Mouse (Mus musculus) limb, embryonic 13.5 days (tissue): ENCODE results near the gene Pgr. TPM values are rescaled to one million over a fixed set of nuclear protein-coding genes. Genes with fewer than 3 reads are reported as not detected.

Experiments used
- ATAC-seq: fragments of 200-750 bp; cut with Nextera tagmentation; 2 replicates; pipeline ENCODE4 v1.8.0; 2017; ENCODE audit warnings: low read depth, moderate number of reproducible peaks, moderate TSS enrichment; ENCODE audit not compliant: low FRiP score
- H3K27ac ChIP-seq: fragments of 300-500 bp; sonication (generic); 2 replicates; pipeline ENCODE4 v1.5.1; 2015; ENCODE audit warnings: inconsistent platforms, mild to moderate bottlenecking, moderate library complexity
- H3K27me3 ChIP-seq: fragments of 300-500 bp; sonication (generic); 2 replicates; pipeline ENCODE4 v1.6.1; 2015; ENCODE audit warnings: mild to moderate bottlenecking, inconsistent platforms
- H3K36me3 ChIP-seq: fragments of 300-500 bp; sonication (generic); 2 replicates; pipeline ENCODE4 v1.6.1; 2015; ENCODE audit warnings: inconsistent platforms, mild to moderate bottlenecking, moderate library complexity
- H3K4me1 ChIP-seq: fragments of 300-500 bp; sonication (generic); 2 replicates; pipeline ENCODE4 v1.6.1; 2015; ENCODE audit warnings: inconsistent platforms
- H3K4me2 ChIP-seq: fragments of 300-500 bp; sonication (generic); replicated peaks from 2 replicates; pipeline ENCODE4 v1.6.1; 2015; ENCODE audit warnings: inconsistent platforms, mild to moderate bottlenecking, moderate library complexity
- H3K4me3 ChIP-seq: fragments of 300-500 bp; sonication (generic); 2 replicates; pipeline ENCODE4 v1.5.1; 2015; ENCODE audit warnings: moderate library complexity, mild to moderate bottlenecking, inconsistent platforms
- H3K9ac ChIP-seq: fragments of 300-500 bp; sonication (generic); 2 replicates; pipeline ENCODE4 v1.6.1; 2015; ENCODE audit warnings: mild to moderate bottlenecking, inconsistent platforms
- H3K9me3 ChIP-seq: fragments of 300-500 bp; sonication (generic); 2 replicates; pipeline ENCODE4 v1.6.1; 2016; ENCODE audit warnings: inconsistent platforms
- WGBS: fragments of 180-500 bp; shearing (Covaris S2); methylation state at CpG from one replicate; pipeline ENCODE4 v1.1.7; 2015; 5-methylcytosine and 5-hydroxymethylcytosine counted together
- polyA plus RNA-seq: library from polyadenylated mRNA; unstranded; fragments of >200 nt; fragmentation: Nextera tagmentation; extraction: Ambion mirVana; gene quantifications from 2 replicates; pipeline ENCODE4 v1.2.1, GENCODE M21; 2015

Gene Pgr
- 0.71 and 0.73 TPM in 2 replicates for polyA plus RNA-seq

- Histone ChIP-seq H3K9ac (peak within 1 kb of the TSS; percentile 67; the same call in 1 of the 2 replicates), H3K4me1 (peaks cover 17% of the 10 kb centered on the region), H3K27me3 (peaks cover 61% of the 10 kb centered on the region), H3K36me3 (no peaks in the 10 kb centered on the region), H3K27ac (no peak within 1 kb of the TSS), H3K4me3 (peak within 1 kb of the TSS; percentile 60), H3K9me3 (no peaks in the 10 kb centered on the region), H3K4me2 (peak within 1 kb of the TSS; percentile 94)
- peak; percentile 21; the same call in 1 of the 2 replicates for ATAC-seq
- WGBS = under 1% methylated on average over 16 of the region's 16 CpGs
These were observed at the start of gene Pgr for GRCm38 (mm10) chr9:8899616-8900202. Gene Pgr, plus strand, starts transcription at chr9:8899833.

GRCm38 (mm10) chr9:8857455-8857854, 42.2 kb upstream of the Pgr start:
- Histone ChIP-seq H3K36me3 (no peaks in the 10 kb centered on the region), H3K27me3 (no peaks in the 10 kb centered on the region), H3K4me3 (no peak overlapping the region), H3K27ac (no peak overlapping the region), H3K9me3 (no peaks in the 10 kb centered on the region), H3K4me2 (no peak overlapping the region), H3K9ac (no peak overlapping the region), H3K4me1 (no peaks in the 10 kb centered on the region)
- WGBS = 91% methylated on average over 2 of the region's 2 CpGs
- no peak for ATAC-seq

GRCm38 (mm10) chr9:8868511-8868910, 31.1 kb upstream of the Pgr start:
- Histone ChIP-seq H3K4me3 (no peak overlapping the region), H3K9me3 (no peaks in the 10 kb centered on the region), H3K4me2 (no peak overlapping the region), H3K27ac (no peak overlapping the region), H3K36me3 (no peaks in the 10 kb centered on the region), H3K27me3 (no peaks in the 10 kb centered on the region), H3K9ac (no peak overlapping the region), H3K4me1 (no peaks in the 10 kb centered on the region)
- ATAC-seq = no peak
- 90% methylated on average over 2 of the region's 2 CpGs for WGBS

- no peaks in the 10 kb centered on the region for H3K9me3 ChIP-seq
- no peak for ATAC-seq
- 72% methylated on average over 5 of the region's 5 CpGs for WGBS
- H3K27me3 ChIP-seq = peaks cover 30% of the 10 kb centered on the region
- H3K4me2 ChIP-seq = no peak overlapping the region
- no peak overlapping the region for H3K27ac ChIP-seq
- H3K4me1 ChIP-seq = peaks cover 6% of the 10 kb centered on the region
- no peak overlapping the region for H3K4me3 ChIP-seq
- H3K36me3 ChIP-seq = no peaks in the 10 kb centered on the region
- H3K9ac ChIP-seq = no peak overlapping the region
These were observed 4.4 kb upstream of the Pgr start for GRCm38 (mm10) chr9:8895205-8895604.

GRCm38 (mm10) chr9:8900203-8901012, 775 bp downstream of the Pgr start:
- under 1% methylated on average over 39 of the region's 41 CpGs for WGBS
- H3K4me3 ChIP-seq = peak overlapping the region; percentile 60
- H3K27me3 ChIP-seq = peaks cover 61% of the 10 kb centered on the region
- no peaks in the 10 kb centered on the region for H3K9me3 ChIP-seq
- H3K36me3 ChIP-seq = no peaks in the 10 kb centered on the region
- H3K27ac ChIP-seq = no peak overlapping the region
- ATAC-seq = peak; percentile 30; the same call in 1 of the 2 replicates
- H3K4me1 ChIP-seq = peaks cover 17% of the 10 kb centered on the region
- H3K4me2 ChIP-seq = peak overlapping the region; percentile 94
- peak overlapping the region; percentile 67 for H3K9ac ChIP-seq

GRCm38 (mm10) chr9:8901013-8901646, 1.5 kb downstream of the Pgr start:
- no peaks in the 10 kb centered on the region for H3K36me3 ChIP-seq
- H3K4me2 ChIP-seq = peak overlapping the region; percentile 94
- peaks cover 17% of the 10 kb centered on the region for H3K4me1 ChIP-seq
- no peaks in the 10 kb centered on the region for H3K9me3 ChIP-seq
- H3K27me3 ChIP-seq = peaks cover 64% of the 10 kb centered on the region
- peak; percentile 5; the same call in 1 of the 2 replicates for ATAC-seq
- H3K9ac ChIP-seq = peak overlapping the region; percentile 67
- WGBS = under 1% methylated on average over 35 of the region's 36 CpGs
- H3K27ac ChIP-seq = no peak overlapping the region
- peak overlapping the region; percentile 60 for H3K4me3 ChIP-seq

GRCm38 (mm10) chr9:8901647-8902131, 2.1 kb downstream of the Pgr start:
- peak overlapping the region; percentile 67 for H3K9ac ChIP-seq
- H3K9me3 ChIP-seq = no peaks in the 10 kb centered on the region
- H3K4me3 ChIP-seq = peak overlapping the region; percentile 60
- 0% methylated on average over 44 of the region's 49 CpGs for WGBS
- ATAC-seq = peak; percentile 66; the same call in 1 of the 2 replicates
- peaks cover 64% of the 10 kb centered on the region for H3K27me3 ChIP-seq
- H3K4me2 ChIP-seq = peak overlapping the region; percentile 94
- no peak overlapping the region for H3K27ac ChIP-seq
- peaks cover 17% of the 10 kb centered on the region for H3K4me1 ChIP-seq
- H3K36me3 ChIP-seq = no peaks in the 10 kb centered on the region

- Histone ChIP-seq H3K27ac (no peak overlapping the region), H3K4me1 (peaks cover 17% of the 10 kb centered on the region), H3K4me3 (peak overlapping the region; percentile 60), H3K36me3 (no peaks in the 10 kb centered on the region), H3K27me3 (peaks cover 62% of the 10 kb centered on the region), H3K9ac (peak overlapping the region; percentile 67), H3K4me2 (peak overlapping the region; percentile 94), H3K9me3 (no peaks in the 10 kb centered on the region)
- 22% methylated on average over 3 of the region's 3 CpGs for WGBS
- no peak for ATAC-seq
These were observed 2.6 kb downstream of the Pgr start for GRCm38 (mm10) chr9:8902277-8902676.

- no peak overlapping the region for H3K4me2 ChIP-seq
- no peak overlapping the region for H3K4me3 ChIP-seq
- H3K4me1 ChIP-seq = no peaks in the 10 kb centered on the region
- H3K36me3 ChIP-seq = no peaks in the 10 kb centered on the region
- ATAC-seq = no peak
- no peaks in the 10 kb centered on the region for H3K9me3 ChIP-seq
- no peak overlapping the region for H3K9ac ChIP-seq
- H3K27ac ChIP-seq = no peak overlapping the region
- H3K27me3 ChIP-seq = no peaks in the 10 kb centered on the region
- 80% methylated on average over 2 of the region's 2 CpGs for WGBS
These were observed 27.9 kb downstream of the Pgr start for GRCm38 (mm10) chr9:8927561-8927960.

GRCm38 (mm10) chr9:8937753-8938152, 38.1 kb downstream of the Pgr start:
- Histone ChIP-seq H3K27ac (no peak overlapping the region), H3K9me3 (no peaks in the 10 kb centered on the region), H3K4me1 (no peaks in the 10 kb centered on the region), H3K4me3 (no peak overlapping the region), H3K4me2 (no peak overlapping the region), H3K9ac (no peak overlapping the region), H3K27me3 (no peaks in the 10 kb centered on the region), H3K36me3 (no peaks in the 10 kb centered on the region)
- no peak for ATAC-seq
- WGBS = 32% methylated on average over 1 of the region's 1 CpGs

- H3K4me3 ChIP-seq = no peak overlapping the region
- no peak overlapping the region for H3K9ac ChIP-seq
- no peaks in the 10 kb centered on the region for H3K9me3 ChIP-seq
- no peak overlapping the region for H3K27ac ChIP-seq
- no peak for ATAC-seq
- H3K36me3 ChIP-seq = no peaks in the 10 kb centered on the region
- H3K4me1 ChIP-seq = no peaks in the 10 kb centered on the region
- no peak overlapping the region for H3K4me2 ChIP-seq
- no peaks in the 10 kb centered on the region for H3K27me3 ChIP-seq
These were observed 53.7 kb downstream of the Pgr start for GRCm38 (mm10) chr9:8953306-8953705.

GRCm38 (mm10) chr9:8964512-8965133, 65.0 kb downstream of the Pgr start:
- Histone ChIP-seq H3K9ac (no peak overlapping the region), H3K4me1 (no peaks in the 10 kb centered on the region), H3K4me3 (no peak overlapping the region), H3K36me3 (no peaks in the 10 kb centered on the region), H3K27ac (no peak overlapping the region), H3K9me3 (no peaks in the 10 kb centered on the region), H3K27me3 (no peaks in the 10 kb centered on the region), H3K4me2 (no peak overlapping the region)
- 68% methylated on average over 8 of the region's 8 CpGs for WGBS
- no peak for ATAC-seq
